Mouse (Mus musculus): ENCODE results near the gene Lrp6.

DNA sequence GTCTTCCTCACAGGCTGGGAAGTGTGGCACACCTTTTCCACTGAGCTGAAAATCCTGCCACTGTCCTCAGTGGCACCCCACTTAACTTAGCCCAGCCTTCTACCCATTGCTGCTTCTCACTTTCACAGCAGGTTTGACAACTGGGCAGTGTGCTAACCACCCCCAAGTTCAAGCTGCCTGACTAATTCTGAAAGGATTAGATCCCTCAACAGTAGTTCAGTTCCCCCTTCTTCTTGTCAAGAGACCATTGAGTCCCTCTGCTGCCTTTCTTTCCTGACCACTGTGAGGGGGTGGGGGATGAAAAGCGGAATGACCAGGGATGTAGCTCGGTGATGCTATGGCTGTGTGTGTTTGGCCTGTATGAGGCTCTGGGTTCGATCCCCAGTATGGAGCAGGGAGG lies 133.5 kb downstream of the Lrp6 start:
- no peak for TF ChIP-seq GATA1 (IDR thresholded peaks at IDR 0.05; ENCODE audit: low read length)
- no peak for TF ChIP-seq TAL1 (IDR thresholded peaks at IDR 0.05; ENCODE audit: low read length)

All from erythroblast, embryonic 14.5 days (primary cell).